Mouse (Mus musculus): ENCODE measurements at regions not wholly inside any gene's neighbourhood (a gene's known extent, or its start where the extent isn't known, plus 50 kb on each side); places are given as distances from the start of the nearest gene placed in this dataset.

- H3K27me3 ChIP-seq (ENCODE audit: control insufficient read depth, insufficient read depth, low read length), result no peaks in the 10 kb centered on the region
- H3K4me3 ChIP-seq (ENCODE audit: low read depth, low read length), result no peak overlapping the region
- H3K4me2 ChIP-seq (replicated peaks; ENCODE audit: low read depth, low read length), result no peak overlapping the region
- H3K27ac ChIP-seq (ENCODE audit: low read length), result no peak overlapping the region
- H3K9ac ChIP-seq (replicated peaks; ENCODE audit: low read depth, low read length), result no peak overlapping the region
- WGBS, result 80% methylated on average over 4 of the region's 4 CpGs
- no peaks in the 10 kb centered on the region for H3K9me3 ChIP-seq (ENCODE audit: control insufficient read depth, low read depth, low read length)
- no peaks in the 10 kb centered on the region for H3K36me3 ChIP-seq (ENCODE audit: control insufficient read depth, insufficient read depth, low read length)
- no peaks in the 10 kb centered on the region for H3K4me1 ChIP-seq (ENCODE audit: control insufficient read depth, insufficient read depth, low read length)
- no peak for ATAC-seq (ENCODE audit: insufficient number of reproducible peaks, insufficient read depth, low FRiP score, low read depth)
Observed at GRCm38 (mm10) chr6:51100341-51100740, 332.1 kb upstream of the Nfe2l3 start.

DNA sequence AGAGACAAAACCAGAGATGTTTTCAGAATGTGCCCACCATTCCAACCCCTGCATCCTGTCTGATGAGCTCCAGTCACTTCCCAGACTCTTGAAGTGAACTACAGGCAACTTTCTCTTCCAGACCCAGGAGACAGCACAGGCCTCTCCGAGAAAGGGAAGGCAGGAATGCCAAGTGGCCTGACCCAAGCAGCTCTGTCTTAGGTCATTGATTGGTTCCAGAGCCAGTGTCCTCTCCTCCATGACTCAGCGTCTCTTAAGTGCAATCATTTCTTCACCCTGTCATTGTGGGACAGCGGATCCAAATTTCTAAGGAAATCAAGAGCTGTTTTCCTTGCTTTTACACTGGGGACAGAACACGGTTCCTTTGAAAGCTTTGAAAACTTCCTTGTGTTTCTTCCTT lies 329.2 kb upstream of the Nfe2l3 start:
- no peaks in the 10 kb centered on the region for H3K9me3 ChIP-seq (ENCODE audit: control insufficient read depth, low read depth, low read length)
- no peak overlapping the region for H3K9ac ChIP-seq (replicated peaks; ENCODE audit: low read depth, low read length)
- peak overlapping the region; percentile 29; the same call in 1 of the 2 replicates for H3K27ac ChIP-seq (ENCODE audit: low read length)
- no peak overlapping the region for H3K4me3 ChIP-seq (ENCODE audit: low read depth, low read length)
- no peak for ATAC-seq (ENCODE audit: insufficient number of reproducible peaks, insufficient read depth, low FRiP score, low read depth)
- no peaks in the 10 kb centered on the region for H3K27me3 ChIP-seq (ENCODE audit: control insufficient read depth, insufficient read depth, low read length)
- 56% methylated on average over 4 of the region's 4 CpGs for WGBS
- H3K4me2 ChIP-seq (replicated peaks; ENCODE audit: low read depth, low read length), result no peak overlapping the region
- no peaks in the 10 kb centered on the region for H3K4me1 ChIP-seq (ENCODE audit: control insufficient read depth, insufficient read depth, low read length)
- H3K36me3 ChIP-seq (ENCODE audit: control insufficient read depth, insufficient read depth, low read length), result no peaks in the 10 kb centered on the region

GRCm38 (mm10) chr6:51104336-51104735 lies 328.1 kb upstream of the Nfe2l3 start:
- no peaks in the 10 kb centered on the region for H3K9me3 ChIP-seq (ENCODE audit: control insufficient read depth, low read depth, low read length)
- H3K27me3 ChIP-seq (ENCODE audit: control insufficient read depth, insufficient read depth, low read length), result no peaks in the 10 kb centered on the region
- no peak for ATAC-seq (ENCODE audit: insufficient number of reproducible peaks, insufficient read depth, low FRiP score, low read depth)
- no peaks in the 10 kb centered on the region for H3K36me3 ChIP-seq (ENCODE audit: control insufficient read depth, insufficient read depth, low read length)
- H3K4me1 ChIP-seq (ENCODE audit: control insufficient read depth, insufficient read depth, low read length), result 0 out of 2 replicates have a peak, but pooled peaks cover 3% of the 10 kb centered on the region
- no peak overlapping the region for H3K4me2 ChIP-seq (replicated peaks; ENCODE audit: low read depth, low read length)
- H3K27ac ChIP-seq (ENCODE audit: low read length), result peak overlapping the region; percentile 53; the same call in 1 of the 2 replicates
- H3K4me3 ChIP-seq (ENCODE audit: low read depth, low read length), result no peak overlapping the region
- H3K9ac ChIP-seq (replicated peaks; ENCODE audit: low read depth, low read length), result no peak overlapping the region
- WGBS, result 71% methylated on average over 5 of the region's 5 CpGs

DNA sequence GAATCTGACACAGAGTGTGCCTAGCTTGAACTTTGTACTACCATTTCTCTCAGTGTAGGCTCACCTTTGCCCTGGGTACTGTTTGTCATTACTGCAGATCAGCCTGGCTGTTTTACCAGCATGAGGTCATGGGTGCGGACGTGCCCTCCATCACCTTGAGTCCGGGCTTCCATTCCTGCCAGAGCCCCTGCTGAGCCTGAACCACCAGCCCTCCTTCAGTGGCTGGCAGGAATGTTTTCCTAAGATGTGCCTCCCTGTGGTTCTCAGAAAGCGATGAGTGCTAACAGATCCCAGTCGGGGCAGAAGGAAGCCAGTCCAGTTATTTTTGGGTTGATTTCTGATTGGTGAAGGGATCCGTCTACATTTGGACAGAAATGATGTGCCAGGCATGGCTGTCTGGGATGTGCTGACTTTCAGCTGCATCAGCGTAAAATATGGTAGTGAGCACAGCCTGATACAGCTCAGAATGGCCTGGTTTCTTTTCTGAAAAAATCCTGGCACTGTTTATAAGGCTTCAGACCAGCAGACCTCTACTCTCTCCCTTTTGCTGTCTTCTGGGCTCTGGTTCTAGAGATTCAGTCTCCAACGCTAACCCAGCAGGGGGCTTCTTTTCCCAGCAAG lies 324.0 kb upstream of the Nfe2l3 start:
- Histone ChIP-seq H3K27me3 (ENCODE audit: control insufficient read depth, insufficient read depth, low read length) (no peaks in the 10 kb centered on the region), H3K4me2 (replicated peaks; ENCODE audit: low read depth, low read length) (no peak overlapping the region), H3K4me3 (ENCODE audit: low read depth, low read length) (no peak overlapping the region), H3K27ac (ENCODE audit: low read length) (no peak overlapping the region), H3K36me3 (ENCODE audit: control insufficient read depth, insufficient read depth, low read length) (no peaks in the 10 kb centered on the region), H3K4me1 (ENCODE audit: control insufficient read depth, insufficient read depth, low read length) (0 out of 2 replicates have a peak, but pooled peaks cover 3% of the 10 kb centered on the region), H3K9me3 (ENCODE audit: control insufficient read depth, low read depth, low read length) (no peaks in the 10 kb centered on the region), H3K9ac (replicated peaks; ENCODE audit: low read depth, low read length) (no peak overlapping the region)
- ATAC-seq (ENCODE audit: insufficient number of reproducible peaks, insufficient read depth, low FRiP score, low read depth), result no peak
- 34% methylated on average over 8 of the region's 8 CpGs for WGBS

GRCm38 (mm10) chr6:51110596-51110995 lies 321.9 kb upstream of the Nfe2l3 start:
- WGBS, result 92% methylated on average over 3 of the region's 3 CpGs
- H3K36me3 ChIP-seq (ENCODE audit: control insufficient read depth, insufficient read depth, low read length), result no peaks in the 10 kb centered on the region
- H3K4me2 ChIP-seq (replicated peaks; ENCODE audit: low read depth, low read length), result no peak overlapping the region
- no peaks in the 10 kb centered on the region for H3K27me3 ChIP-seq (ENCODE audit: control insufficient read depth, insufficient read depth, low read length)
- no peak overlapping the region for H3K9ac ChIP-seq (replicated peaks; ENCODE audit: low read depth, low read length)
- H3K27ac ChIP-seq (ENCODE audit: low read length), result no peak overlapping the region
- 0 out of 2 replicates have a peak, but pooled peaks cover 3% of the 10 kb centered on the region for H3K4me1 ChIP-seq (ENCODE audit: control insufficient read depth, insufficient read depth, low read length)
- no peak for ATAC-seq (ENCODE audit: insufficient number of reproducible peaks, insufficient read depth, low FRiP score, low read depth)
- H3K9me3 ChIP-seq (ENCODE audit: control insufficient read depth, low read depth, low read length), result no peaks in the 10 kb centered on the region
- H3K4me3 ChIP-seq (ENCODE audit: low read depth, low read length), result no peak overlapping the region

- H3K27ac ChIP-seq (ENCODE audit: low read length), result no peak overlapping the region
- no peak overlapping the region for H3K9ac ChIP-seq (replicated peaks; ENCODE audit: low read depth, low read length)
- no peaks in the 10 kb centered on the region for H3K27me3 ChIP-seq (ENCODE audit: control insufficient read depth, insufficient read depth, low read length)
- no peaks in the 10 kb centered on the region for H3K9me3 ChIP-seq (ENCODE audit: control insufficient read depth, low read depth, low read length)
- no peak for ATAC-seq (ENCODE audit: insufficient number of reproducible peaks, insufficient read depth, low FRiP score, low read depth)
- peaks cover 6% of the 10 kb centered on the region; the same call in 1 of the 2 replicates for H3K4me1 ChIP-seq (ENCODE audit: control insufficient read depth, insufficient read depth, low read length)
- 50% methylated on average over 10 of the region's 10 CpGs for WGBS
- no peak overlapping the region for H3K4me3 ChIP-seq (ENCODE audit: low read depth, low read length)
- H3K4me2 ChIP-seq (replicated peaks; ENCODE audit: low read depth, low read length), result no peak overlapping the region
- no peaks in the 10 kb centered on the region for H3K36me3 ChIP-seq (ENCODE audit: control insufficient read depth, insufficient read depth, low read length)
Observed at GRCm38 (mm10) chr6:51114604-51115333, 317.7 kb upstream of the Nfe2l3 start.

DNA sequence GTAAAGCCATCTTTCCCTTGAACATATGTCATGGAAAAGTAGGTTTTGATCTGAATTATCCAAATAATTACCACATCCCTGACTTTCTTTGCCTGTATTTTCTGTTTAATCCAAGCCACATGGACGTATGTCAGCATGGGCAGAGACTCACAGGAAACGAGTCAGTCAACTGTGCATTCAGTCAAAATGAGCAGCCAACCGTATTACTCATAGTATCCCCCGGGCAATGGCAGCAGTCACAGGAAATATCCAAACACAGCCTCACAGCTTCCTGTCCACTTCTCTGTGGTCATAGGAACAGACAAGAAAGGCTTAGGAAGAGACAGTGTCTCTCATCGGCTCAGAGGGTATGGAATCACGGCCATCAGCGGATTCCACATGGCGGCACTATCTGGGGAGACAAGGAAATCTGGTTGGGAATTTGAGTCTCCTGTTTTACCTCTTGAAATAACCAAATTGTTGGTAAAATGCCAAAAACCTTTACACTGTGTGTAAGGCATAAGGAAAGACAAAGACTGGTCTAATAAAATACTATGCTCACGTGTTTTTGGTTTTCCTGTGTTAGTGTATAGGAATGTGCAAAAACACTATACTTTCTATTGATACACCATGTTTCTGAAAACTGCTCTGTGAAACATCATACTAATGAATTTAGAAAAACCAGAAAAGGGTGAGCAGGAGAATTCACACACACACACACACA lies 313.5 kb upstream of the Nfe2l3 start:
- 54% methylated on average over 9 of the region's 9 CpGs for WGBS
- peak overlapping the region; percentile 71; the same call in 1 of the 2 replicates for H3K27ac ChIP-seq (ENCODE audit: low read length)
- H3K9ac ChIP-seq (replicated peaks; ENCODE audit: low read depth, low read length), result no peak overlapping the region
- no peak overlapping the region for H3K4me2 ChIP-seq (replicated peaks; ENCODE audit: low read depth, low read length)
- H3K4me3 ChIP-seq (ENCODE audit: low read depth, low read length), result no peak overlapping the region
- ATAC-seq (ENCODE audit: insufficient number of reproducible peaks, insufficient read depth, low FRiP score, low read depth), result no peak
- H3K36me3 ChIP-seq (ENCODE audit: control insufficient read depth, insufficient read depth, low read length), result no peaks in the 10 kb centered on the region
- peaks cover 11% of the 10 kb centered on the region; the same call in 1 of the 2 replicates for H3K4me1 ChIP-seq (ENCODE audit: control insufficient read depth, insufficient read depth, low read length)
- H3K9me3 ChIP-seq (ENCODE audit: control insufficient read depth, low read depth, low read length), result no peaks in the 10 kb centered on the region
- no peaks in the 10 kb centered on the region for H3K27me3 ChIP-seq (ENCODE audit: control insufficient read depth, insufficient read depth, low read length)

DNA sequence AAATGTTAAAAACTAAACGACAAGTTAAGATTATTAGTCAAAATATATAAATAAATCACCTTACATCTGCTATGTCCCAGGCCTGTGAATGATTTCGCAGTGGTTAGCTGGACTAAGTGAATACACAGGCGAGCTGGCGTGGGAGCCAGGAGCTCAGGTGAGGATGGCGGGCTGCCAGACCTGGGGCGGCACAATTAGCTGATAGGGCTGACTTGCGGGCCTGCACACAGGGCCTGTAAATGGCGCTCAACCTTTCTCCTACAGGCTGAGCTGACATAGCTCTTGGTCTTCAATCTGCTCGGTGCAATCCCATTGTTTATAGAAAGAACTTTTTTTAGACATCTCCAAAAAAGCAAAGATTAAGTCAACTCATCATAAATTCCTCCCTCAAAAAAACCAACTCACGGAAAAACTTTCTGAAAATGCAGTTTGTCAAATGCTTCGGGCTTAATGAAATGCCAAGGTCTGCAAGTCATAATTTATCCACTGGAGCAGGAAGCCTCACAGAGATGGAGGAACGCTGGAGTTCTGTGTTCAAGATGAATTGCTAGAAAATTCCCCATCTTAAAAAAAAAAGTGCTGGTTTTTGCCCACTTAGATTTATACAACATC lies 312.7 kb upstream of the Nfe2l3 start:
- Histone ChIP-seq H3K4me1 (ENCODE audit: control insufficient read depth, insufficient read depth, low read length) (peaks cover 11% of the 10 kb centered on the region; the same call in 1 of the 2 replicates), H3K4me3 (ENCODE audit: low read depth, low read length) (no peak overlapping the region), H3K9me3 (ENCODE audit: control insufficient read depth, low read depth, low read length) (no peaks in the 10 kb centered on the region), H3K36me3 (ENCODE audit: control insufficient read depth, insufficient read depth, low read length) (no peaks in the 10 kb centered on the region), H3K9ac (replicated peaks; ENCODE audit: low read depth, low read length) (no peak overlapping the region), H3K4me2 (replicated peaks; ENCODE audit: low read depth, low read length) (no peak overlapping the region), H3K27me3 (ENCODE audit: control insufficient read depth, insufficient read depth, low read length) (no peaks in the 10 kb centered on the region), H3K27ac (ENCODE audit: low read length) (peak overlapping the region; percentile 68; the same call in 1 of the 2 replicates)
- WGBS, result 32% methylated on average over 12 of the region's 12 CpGs
- no peak for ATAC-seq (ENCODE audit: insufficient number of reproducible peaks, insufficient read depth, low FRiP score, low read depth)

All from stomach, embryonic 14.5 days (tissue).